Mouse (Mus musculus) CH12.LX (cell line): Measurements from ENCODE around the gene Hoxc4.

Source experiments
- CHD2 ChIP-seq: IDR thresholded peaks from 2 replicates; pipeline ENCODE4 v1.6.1; 2011; ENCODE audit warnings: low read length, improper control_type of control experiment
- CTCF ChIP-seq, 2 experiments: IDR thresholded peaks in 1 of 2; conservative IDR thresholded peaks in 1 of 2; 2 replicates each; pipeline ENCODE4 v1.5.1; 2011 to 2012; ENCODE audit warnings: low read depth in 2 of 2, low read length in 2 of 2, improper control_type of control experiment in 1 of 2, inconsistent platforms in 1 of 2, mild to moderate bottlenecking in 1 of 2, moderate library complexity in 1 of 2
- MAX ChIP-seq: IDR thresholded peaks from 2 replicates; pipeline ENCODE4 v1.6.1; 2011; ENCODE audit warnings: low read length, improper control_type of control experiment
- MAZ ChIP-seq: IDR thresholded peaks from 2 replicates; pipeline ENCODE4 v1.6.1; 2012; ENCODE audit warnings: low read depth, mild to moderate bottlenecking, inconsistent platforms, low read length, improper control_type of control experiment, moderate library complexity
- POLR2A ChIP-seq: IDR thresholded peaks from 2 replicates; pipeline ENCODE4 v1.6.1; 2011; ENCODE audit warnings: low read depth, mild to moderate bottlenecking, improper control_type of control experiment, low read length
- POLR2AphosphoS2 ChIP-seq: IDR thresholded peaks from 2 replicates; pipeline ENCODE4 v1.6.1; 2011; ENCODE audit warnings: low read depth, low read length, improper control_type of control experiment
- RCOR1 ChIP-seq: conservative IDR thresholded peaks from 2 replicates; pipeline ENCODE4 v1.6.1; 2012; ENCODE audit warnings: low read depth, mild to moderate bottlenecking, inconsistent platforms, low read length, improper control_type of control experiment
- USF1 ChIP-seq: IDR thresholded peaks from 2 replicates; pipeline ENCODE4 v1.6.1; 2014; ENCODE audit warnings: low read depth, mild to moderate bottlenecking, inconsistent platforms, low read length, improper control_type of control experiment

DNA sequence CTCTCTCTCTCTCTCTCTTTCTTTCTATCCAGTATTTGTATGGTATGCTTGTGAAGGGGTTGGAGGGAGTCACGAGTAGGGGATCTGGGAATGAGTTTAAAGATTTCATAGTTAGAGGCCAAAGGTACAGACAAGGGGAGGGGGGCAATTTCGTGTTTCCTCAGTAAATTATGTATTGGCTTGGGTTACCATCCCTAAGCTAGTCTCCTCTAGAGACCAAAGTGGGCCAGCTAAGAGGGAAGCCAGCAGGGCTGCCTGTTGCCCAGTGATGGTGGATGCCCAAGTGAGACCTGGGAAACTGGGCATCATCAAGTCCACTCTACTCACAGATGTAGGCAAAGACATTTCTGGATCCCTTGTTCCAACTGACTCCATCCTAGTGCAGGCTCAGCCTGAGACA lies 43.3 kb downstream of the Hoxc4 start:
- no peak for TF ChIP-seq POLR2A
- no peak for TF ChIP-seq CHD2
- no peak for TF ChIP-seq RCOR1
- no peak for TF ChIP-seq MAZ
- TF ChIP-seq MAX = no peak
- TF ChIP-seq CTCF (conservative IDR thresholded peaks at IDR 0.05 in 1 of 2, IDR thresholded peaks at IDR 0.05 in 1 of 2; ENCODE audit: low read depth in 2 of 2, low read length in 2 of 2) = no peak
- no peak for TF ChIP-seq POLR2AphosphoS2
- no peak for TF ChIP-seq USF1
